Comparison of ENCODE assay signal across 8 mouse cellular contexts in the genomic region with DNA sequence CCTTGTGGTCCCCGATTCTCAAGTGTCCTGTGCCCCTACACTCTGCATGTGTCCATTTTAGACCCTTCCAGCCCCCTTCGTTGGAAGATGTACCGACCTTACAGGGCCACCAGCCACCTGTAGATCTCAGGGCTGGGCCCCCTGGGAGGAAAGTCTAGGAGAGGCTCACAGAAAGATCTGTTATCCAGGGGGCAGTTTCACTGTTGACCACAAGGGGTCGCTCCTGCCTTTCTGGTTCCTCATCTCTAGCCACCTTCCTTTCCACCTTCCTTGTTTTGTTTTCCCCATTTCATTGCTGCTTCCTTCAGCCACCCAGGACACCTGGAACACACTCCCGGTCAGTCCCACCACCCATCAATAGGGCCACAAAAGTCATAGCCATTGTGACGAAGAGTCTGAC.
DNase-seq lines count a peak whose midpoint lies in the region; ATAC-seq lines count a peak whose summit lies in the region.

No protein-coding gene starts in this region.

- intact Hi-C loops in left cerebral cortex, postnatal 14 days (cut with DNase I) = loop anchor here (2.0 kb wide), 1 partner anchor 480 kb away; no protein-coding TSS in a partner anchor

- peak; percentile 38 for DNase-seq in 416B (ENCODE audit: low read depth)
- DNase-seq in adrenal gland, adult 18-20 months (ENCODE audit: low spot score in 2 of 2) = peak; percentile 67 to 73
- peak; percentile 54 to 61 for DNase-seq in cerebellum, postnatal 36 days
- peak; percentile 57 for DNase-seq in gastrocnemius, adult 18-20 months (ENCODE audit: low spot score)
- DNase-seq in induced T-regulatory cell, adult 2 months (ENCODE audit: low read depth) = peak; percentile 72
- peak; percentile 75 to 80 for DNase-seq in left cerebral cortex, postnatal 14 days (ENCODE audit: low spot score in 2 of 2)
- peak; percentile 84 for DNase-seq in right cerebral cortex, postnatal 4 days

- peak; percentile 40; the same call in 1 of the 2 replicates for ATAC-seq in megakaryocyte progenitor cell, adult 5-6 weeks (replicated peaks; ENCODE audit: poor library complexity)

Comparison
In these comparisons a context has a peak if more than half of its experiments do, and no peak if none do; other contexts are left out.
1. Peak in every context shown above with its lines: DNase-seq and ATAC-seq.